Mouse (Mus musculus) heart, postnatal 4 days (tissue): ENCODE measurements around the gene D930048N14Rik. TPM values are rescaled to one million over a fixed set of nuclear protein-coding genes. Genes with fewer than 3 reads are reported as not detected.

Experiments
- DNase-seq: peaks from one replicate; pipeline ENCODE4 v3.0.0; 2021
- total RNA-seq, 2 experiments: library from RNA; stranded (reverse); gene quantifications; 2 replicates each; pipeline ENCODE4 v1.2.3; 2021

Gene D930048N14Rik
- total RNA-seq, 2 experiments from 2014 or later, result 1.3 to 2.0 TPM

DNA sequence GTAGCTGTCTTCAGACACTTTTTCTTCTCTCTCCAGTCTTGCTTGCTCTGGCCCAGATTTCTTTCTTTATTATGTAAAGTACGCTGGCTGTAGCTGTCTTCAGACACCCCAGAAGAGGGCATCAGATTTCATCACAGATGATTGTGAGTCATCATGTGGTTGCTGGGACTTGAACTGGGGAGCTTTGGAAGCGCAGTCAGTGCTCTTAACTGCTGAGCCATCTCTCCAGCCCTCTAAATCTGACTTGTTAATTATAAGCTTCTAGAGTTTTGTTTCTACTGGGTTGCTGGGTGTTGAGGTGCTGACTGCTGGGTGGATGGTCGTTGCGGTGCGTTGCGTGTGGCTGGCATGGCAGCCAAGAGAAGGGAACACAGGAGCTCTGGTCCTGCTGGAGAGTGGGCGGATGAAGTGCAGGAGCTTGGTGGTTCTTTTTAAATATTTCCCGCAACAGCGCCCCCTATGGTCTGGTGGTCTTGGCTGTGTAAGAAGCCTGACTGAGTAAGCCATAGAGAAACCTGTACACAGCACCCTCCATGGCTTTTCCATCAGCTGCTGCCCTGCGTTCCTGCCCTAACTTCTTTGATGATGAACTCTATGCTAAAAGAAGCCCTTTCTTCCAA is 52.7 kb downstream of the D930048N14Rik start:
- DNase-seq, result peak; percentile 37

DNA sequence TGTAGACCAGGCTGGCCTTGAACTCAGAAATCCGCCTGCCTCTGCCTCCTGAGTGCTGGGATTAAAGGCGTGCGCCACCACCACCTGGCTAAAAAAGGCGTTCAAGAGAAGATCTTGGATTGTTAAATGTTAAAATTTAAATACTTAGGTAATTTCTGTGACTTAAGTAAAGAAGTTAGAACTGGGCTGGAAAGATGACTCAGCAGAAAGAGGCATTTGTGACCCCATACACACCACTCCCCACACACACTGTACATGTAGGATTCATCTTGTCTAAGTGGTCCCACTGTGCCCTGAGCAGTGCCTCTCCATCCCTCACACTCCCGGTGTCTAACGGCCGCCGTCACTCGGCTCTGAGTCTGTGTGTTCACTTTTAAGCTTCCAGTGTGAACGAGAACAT is 55.7 kb downstream of the D930048N14Rik start:
- DNase-seq, result no peak

DNA sequence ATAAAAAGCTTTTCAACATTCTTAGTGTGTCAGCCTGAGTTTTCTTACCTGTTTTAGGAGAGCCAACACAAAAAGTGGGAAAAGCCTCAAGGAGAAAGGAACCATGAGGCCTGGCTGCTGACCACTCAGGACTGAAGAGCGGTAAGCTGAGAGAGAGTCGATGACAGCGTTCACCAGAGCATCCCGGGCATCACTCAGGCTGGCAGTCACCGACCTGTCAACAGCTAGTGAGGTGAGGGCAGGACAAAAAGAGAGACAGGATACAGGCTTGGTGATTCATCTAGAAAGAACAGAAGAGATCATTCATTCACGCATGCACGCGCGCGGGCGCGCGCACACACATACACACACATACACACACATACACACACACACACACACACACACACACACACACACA is 56.3 kb downstream of the D930048N14Rik start:
- no peak for DNase-seq

Other genes starting within 250 kb of the D930048N14Rik start
- 10 to 100 TPM; 11.7 to 12.3 TPM for gene Phykpl, start 66.2 kb upstream of the D930048N14Rik start, total RNA-seq
- 100 to 1,000 TPM; 366 to 372 TPM for gene Hnrnpab, start 44.1 kb upstream of the D930048N14Rik start, total RNA-seq
- gene Nhp2, start 31.2 kb upstream of the D930048N14Rik start, total RNA-seq, result 10 to 100 TPM; 41.4 to 42.4 TPM
- gene Rmnd5b, start 15.1 kb upstream of the D930048N14Rik start, total RNA-seq, result 10 to 100 TPM; 24.3 to 27.4 TPM
- gene N4bp3, start 112 bp upstream of the D930048N14Rik start, total RNA-seq, result 10 to 100 TPM; 41.3 to 44.4 TPM
- 10 to 100 TPM; 23.0 to 23.6 TPM for gene 0610009B22Rik, start 37.9 kb downstream of the D930048N14Rik start, total RNA-seq
- gene Sec24a, start 112.7 kb downstream of the D930048N14Rik start, total RNA-seq, result 10 to 100 TPM; 23.0 to 23.7 TPM
- 10 to 100 TPM; 93.6 to 95.8 TPM for gene Sar1b, start 112.7 kb downstream of the D930048N14Rik start, total RNA-seq
- 1 to 10 TPM; 2.7 to 3.0 TPM for gene Jade2, start 206.7 kb downstream of the D930048N14Rik start, total RNA-seq